Mouse (Mus musculus): Measurements from ENCODE around the gene Il1f6.
A peak's percentile ranks its signal among the peaks of the same experiment; 100 is the strongest.
"Not testable (repeated sequence)": the region's sequence is repeated elsewhere in the genome, so short reads cannot be mapped to it uniquely, and the experiment has no call there.

Gene Il1f6

DNA sequence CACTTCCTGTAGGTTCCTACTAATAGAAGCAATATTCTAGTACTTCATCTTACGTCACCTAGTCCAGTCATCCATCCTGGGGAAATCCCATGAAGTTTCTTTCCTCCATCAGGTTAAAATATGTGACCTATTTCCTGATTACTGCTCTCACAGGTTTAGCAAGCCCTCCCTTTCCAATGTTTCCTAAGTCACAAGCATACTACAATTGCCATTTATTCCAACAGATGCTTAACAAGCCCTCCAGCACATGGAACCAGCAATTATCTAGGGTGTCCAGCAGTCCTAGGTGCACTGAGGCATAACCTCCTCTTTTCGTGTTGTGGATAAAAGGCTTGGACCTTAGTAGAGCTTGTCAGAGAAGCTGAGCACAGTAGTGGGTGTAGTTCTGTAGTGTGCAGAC lies at the start of gene Il1f6:
Gene Il1f6, plus strand, starts transcription at position 301 of the 400 bp plus-strand sequence.
- DNase-seq (ENCODE audit: low spot score), result no peak

DNA sequence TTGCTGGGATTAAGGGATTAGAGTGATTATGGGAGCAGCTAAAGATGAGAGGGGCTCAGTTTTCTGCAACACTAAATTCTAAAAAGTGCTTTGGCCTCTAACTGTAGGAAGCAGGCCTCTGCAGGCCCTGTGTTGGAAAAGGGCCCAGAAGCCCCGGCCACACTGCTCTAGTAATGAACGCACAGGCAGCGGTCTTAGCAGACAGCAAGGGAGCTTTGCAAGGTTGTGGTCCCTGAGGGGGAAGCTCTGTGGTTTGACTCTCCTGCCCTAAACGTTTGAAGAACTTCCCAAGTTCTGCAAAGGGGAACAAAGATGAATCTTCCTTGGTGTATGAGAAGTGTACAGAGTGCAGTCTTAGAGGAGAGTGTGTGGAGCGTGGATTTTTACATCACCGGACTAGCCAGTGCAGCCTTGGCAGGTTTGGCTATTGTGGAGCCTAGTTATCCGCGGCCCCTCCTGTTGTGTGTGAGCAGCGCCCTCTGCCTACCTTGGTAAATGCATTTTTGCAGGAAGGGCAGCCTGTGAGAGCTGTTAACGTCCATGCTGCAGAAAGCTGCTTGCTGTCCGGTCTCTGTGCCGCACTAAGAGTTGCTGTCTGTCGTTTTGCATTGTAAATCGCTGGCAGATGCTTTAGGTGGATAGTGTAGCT lies 33.4 kb upstream of the Il1f6 start:
- peak; percentile 65 for DNase-seq (ENCODE audit: low spot score)

- peak; percentile 14 for DNase-seq (ENCODE audit: low spot score)
These were observed 32.6 kb upstream of the Il1f6 start for GRCm38 (mm10) chr2:24182423-24183147.

DNA sequence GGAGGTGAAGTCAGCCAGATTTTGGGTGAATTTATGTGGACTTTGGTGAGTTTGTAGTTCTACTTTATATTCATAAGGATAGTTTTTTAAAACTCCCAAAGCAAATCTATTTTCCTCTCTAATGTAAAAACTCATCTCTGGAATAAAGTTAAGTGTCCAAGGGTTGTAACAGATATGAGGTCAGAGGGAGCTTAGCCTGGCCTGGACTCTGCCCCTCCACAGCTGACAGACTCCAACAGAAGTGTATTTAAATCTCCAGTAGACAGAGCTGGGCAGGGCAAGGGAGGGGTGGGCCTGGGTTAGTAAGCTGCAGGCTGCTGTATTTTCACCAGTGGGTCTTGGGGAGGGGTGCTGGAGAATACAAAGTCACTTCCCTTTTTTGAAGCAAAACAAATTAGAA lies 31.1 kb upstream of the Il1f6 start:
- not testable (repeated sequence) for DNase-seq (ENCODE audit: low spot score)

- DNase-seq (ENCODE audit: low spot score), result no peak
These were observed 29.0 kb upstream of the Il1f6 start, which contains the start of gene Il1f9 for GRCm38 (mm10) chr2:24186176-24186575. TSS of gene Il1f9 (plus strand) at chr2:24186476.

DNA sequence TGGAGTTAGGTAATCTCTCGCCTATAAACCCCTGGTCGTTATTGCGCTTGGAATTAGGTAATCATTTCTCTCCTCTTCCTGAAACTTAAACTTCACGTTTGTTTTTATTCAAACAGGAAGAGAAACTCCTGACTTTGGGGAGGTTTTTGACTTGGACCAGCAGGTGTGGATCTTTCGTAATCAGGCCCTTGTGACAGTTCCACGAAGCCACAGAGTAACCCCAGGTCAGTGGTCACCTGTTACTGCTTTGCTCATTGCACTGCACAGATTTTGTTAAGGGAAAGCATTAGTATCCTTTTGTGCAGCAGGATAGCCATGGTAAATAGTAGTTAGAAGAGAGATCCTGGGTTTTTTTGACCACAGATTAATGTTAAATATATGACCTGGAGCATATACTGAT lies 27.6 kb upstream of the Il1f6 start:
- DNase-seq (ENCODE audit: low spot score), result no peak

GRCm38 (mm10) chr2:24188189-24188588 lies 27.0 kb upstream of the Il1f6 start:
- DNase-seq (ENCODE audit: low spot score), result no peak

DNA sequence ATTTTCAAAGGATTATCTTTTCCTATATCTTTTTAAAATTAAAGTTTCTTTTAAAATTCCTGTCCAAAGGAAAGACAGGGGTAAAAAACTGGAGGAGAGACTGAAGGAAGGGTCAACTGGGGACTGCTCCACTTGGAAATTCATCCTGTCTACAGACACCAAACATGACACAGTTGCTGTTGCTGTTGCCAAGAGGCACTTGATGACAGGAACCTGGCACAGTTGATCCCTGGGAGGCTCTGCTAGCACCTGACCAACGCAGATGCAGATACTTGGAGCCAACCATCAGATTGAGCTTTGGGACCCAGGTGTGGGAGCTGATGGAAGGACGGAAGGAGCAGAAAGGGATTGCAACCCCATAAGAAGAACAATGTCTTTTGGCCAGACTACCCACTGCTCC lies 12.0 kb downstream of the Il1f6 start:
- DNase-seq (ENCODE audit: low spot score), result no peak

DNA sequence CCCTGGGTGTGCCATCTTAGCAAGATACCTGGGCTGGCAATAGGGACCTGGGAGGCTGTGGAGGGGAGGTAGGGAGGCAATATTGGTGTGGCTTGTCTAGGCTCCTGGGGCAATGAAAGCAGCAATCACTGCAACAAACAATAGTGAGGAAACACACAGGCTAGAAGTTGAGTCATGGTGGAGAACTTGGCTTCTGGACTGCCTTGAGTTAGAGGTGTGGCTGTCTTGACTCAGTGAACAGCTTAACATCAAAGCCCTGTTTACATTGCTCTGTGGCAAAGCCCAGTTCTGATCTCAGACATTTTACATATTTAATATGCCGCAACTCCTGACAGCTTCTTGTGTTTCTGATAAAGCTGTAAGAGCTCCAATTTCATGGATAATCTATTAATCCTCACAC lies 52.3 kb downstream of the Il1f6 start:
- DNase-seq (ENCODE audit: low spot score), result no peak

DNA sequence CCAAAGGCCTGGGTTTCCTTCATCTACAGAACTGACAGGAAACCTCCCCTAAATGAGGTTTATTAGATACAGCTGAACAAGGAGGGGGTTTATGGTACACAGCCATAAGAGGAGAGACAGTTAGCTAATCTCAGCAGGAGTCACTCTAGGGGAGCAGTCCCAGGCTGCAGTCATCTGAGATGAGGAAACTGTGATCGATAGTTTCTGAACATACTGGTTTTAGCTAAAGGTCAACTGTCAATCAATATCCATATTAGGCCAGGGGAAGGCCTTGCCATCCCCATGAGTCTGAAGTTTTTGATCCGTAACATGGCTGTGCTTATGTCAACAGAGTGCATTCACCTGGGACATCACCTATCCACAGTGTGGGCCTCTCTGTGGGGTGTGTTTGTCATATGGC lies 58.4 kb downstream of the Il1f6 start:
- no peak for DNase-seq (ENCODE audit: low spot score)

- DNase-seq (ENCODE audit: low spot score), result no peak
These were observed 59.9 kb downstream of the Il1f6 start for GRCm38 (mm10) chr2:24275146-24275545.

Data from ovary, postnatal 36 days (tissue).